ENCODE assay signal across 17 mouse cellular contexts in genomic region chr12:25265560-25266525, GRCm38 (mm10).
DNase-seq lines count a peak whose midpoint lies in the region; ATAC-seq lines count a peak whose summit lies in the region.
"Had no signal": no experiment of that assay in that cellular context is flagged by ENCODE, and none has a peak within 500 bp of the region (broad histone marks: within the 10 kb centered on the region; RNA-seq: fewer than 3 reads in every experiment).

No protein-coding gene starts in this region.

- no peak overlapping the region for H3K4me2 ChIP-seq in forebrain, embryonic 14.5 days (ENCODE audit: low read length)
- H3K4me2 ChIP-seq: embryonic facial prominence, embryonic 13.5 days; liver, embryonic 13.5 days; midbrain, embryonic 12.5 days had no signal

- no peaks in the 10 kb centered on the region for H3K36me3 ChIP-seq in limb, embryonic 10.5 days
- H3K36me3 ChIP-seq in forebrain, embryonic 14.5 days (ENCODE audit: control insufficient read depth, insufficient read depth, low read length): no peaks in the 10 kb centered on the region
- H3K36me3 ChIP-seq: embryonic facial prominence, embryonic 13.5 days; forebrain, embryonic 10.5 days; liver, embryonic 13.5 days; midbrain, embryonic 12.5 days had no signal

- H3K27me3 ChIP-seq in limb, embryonic 10.5 days (ENCODE audit: low read depth, poor library complexity, severe bottlenecking): peaks cover 45% of the 10 kb centered on the region
- no peaks in the 10 kb centered on the region for H3K27me3 ChIP-seq in forebrain, embryonic 14.5 days (replicated peaks; ENCODE audit: control insufficient read depth, insufficient read depth, low read length)
- H3K27me3 ChIP-seq: liver, embryonic 13.5 days had no signal

- intact Hi-C loops in heart, postnatal 14 days (cut with DNase I): no loop called here

- 50% methylated on average over 11 of the region's 11 CpGs for WGBS in limb, embryonic 10.5 days
- 44% methylated on average over 11 of the region's 11 CpGs for WGBS in forebrain, embryonic 14.5 days

- H3K4me3 ChIP-seq in limb, embryonic 10.5 days: no peak overlapping the region
- no peak overlapping the region for H3K4me3 ChIP-seq in forebrain, embryonic 14.5 days (ENCODE audit: low read depth, low read length)
- H3K4me3 ChIP-seq: embryonic facial prominence, embryonic 13.5 days; forebrain, embryonic 10.5 days; liver, embryonic 13.5 days; midbrain, embryonic 12.5 days had no signal

- ATAC-seq in forebrain, embryonic 14.5 days: no peak

- peak; percentile 58 for DNase-seq in heart, adult 11 months
- DNase-seq in heart, postnatal 14 days: no peak
- peak; percentile 34 for DNase-seq in testis, postnatal 10 days (ENCODE audit: low spot score)
- no peak for DNase-seq in testis, postnatal 14 days (ENCODE audit: low spot score)
- no peak for DNase-seq in limb, embryonic 10.5 days (ENCODE audit: low spot score)
- no peak for DNase-seq in spleen, adult 18-20 months
- DNase-seq in forebrain, embryonic 14.5 days (ENCODE audit: low spot score): no peak
- no peak for DNase-seq in adrenal gland, adult 2 months
- DNase-seq: adrenal gland, postnatal 36 days; cerebellum, adult 9-11 months; gastrocnemius, postnatal 25 days; liver, embryonic 13.5 days; right cerebral cortex, postnatal 14 days had no signal

- peaks cover 47% of the 10 kb centered on the region for H3K4me1 ChIP-seq in limb, embryonic 10.5 days
- no peaks in the 10 kb centered on the region for H3K4me1 ChIP-seq in forebrain, embryonic 14.5 days (ENCODE audit: control insufficient read depth, insufficient read depth, low read length)

- no peak overlapping the region for H3K9ac ChIP-seq in forebrain, embryonic 14.5 days (ENCODE audit: low read length)
- H3K9ac ChIP-seq: embryonic facial prominence, embryonic 13.5 days; liver, embryonic 13.5 days; midbrain, embryonic 12.5 days had no signal

- no peaks in the 10 kb centered on the region for H3K9me3 ChIP-seq in limb, embryonic 10.5 days (replicated peaks)
- no peaks in the 10 kb centered on the region for H3K9me3 ChIP-seq in forebrain, embryonic 14.5 days (replicated peaks; ENCODE audit: control insufficient read depth, low read length)
- H3K9me3 ChIP-seq: embryonic facial prominence, embryonic 13.5 days; forebrain, embryonic 10.5 days; liver, embryonic 13.5 days; midbrain, embryonic 12.5 days had no signal

- H3K27ac ChIP-seq in limb, embryonic 10.5 days: peak overlapping the region; percentile 44; the same call in 1 of the 2 replicates
- H3K27ac ChIP-seq in forebrain, embryonic 14.5 days (ENCODE audit: low read depth, low read length): no peak overlapping the region
- H3K27ac ChIP-seq: embryonic facial prominence, embryonic 13.5 days; hindbrain, postnatal 0 days; liver, embryonic 13.5 days; midbrain, embryonic 12.5 days had no signal

Comparison
In these comparisons a context has a peak if more than half of its experiments do, and no peak if none do; other contexts are left out.
1. DNase-seq: peak in heart, adult 11 months (single experiment) and testis, postnatal 10 days (single experiment); none in heart, postnatal 14 days (0 of 2), testis, postnatal 14 days (single experiment), limb, embryonic 10.5 days (single experiment), spleen, adult 18-20 months (0 of 2), forebrain, embryonic 14.5 days (single experiment) and adrenal gland, adult 2 months (single experiment).